Mouse (Mus musculus) kidney, adult 2 months (tissue): ENCODE measurements around the gene Ppp1r37. TPM values are rescaled to one million over a fixed set of nuclear protein-coding genes. Genes with fewer than 3 reads are reported as not detected.
A peak's percentile ranks its signal among the peaks of the same experiment; 100 is the strongest.

Source experiments
- DNase-seq: peaks from one replicate; pipeline ENCODE4 v3.0.0; 2021
- H3K27ac ChIP-seq: fragments of 200-500 bp; 2 replicates; pipeline ENCODE4 v1.5.1; 2012; ENCODE audit warnings: low read depth, low read length, control low read depth, inconsistent platforms; ENCODE audit not compliant: insufficient read depth
- H3K27me3 ChIP-seq: fragments of 200-500 bp; replicated peaks from 2 replicates; pipeline ENCODE4 v1.6.1; 2012; ENCODE audit warnings: mild to moderate bottlenecking, moderate library complexity, low read length, inconsistent platforms; ENCODE audit not compliant: control insufficient read depth, insufficient read depth
- H3K36me3 ChIP-seq: fragments of 200-500 bp; 2 replicates; pipeline ENCODE4 v1.6.1; 2012; ENCODE audit warnings: mild to moderate bottlenecking, moderate library complexity, low read length, inconsistent platforms; ENCODE audit not compliant: control insufficient read depth, insufficient read depth
- H3K4me1 ChIP-seq: fragments of 200-500 bp; 2 replicates; pipeline ENCODE4 v1.6.1; 2011; ENCODE audit warnings: low read length; ENCODE audit not compliant: control insufficient read depth, insufficient read depth
- H3K4me3 ChIP-seq: fragments of 200-500 bp; 2 replicates; pipeline ENCODE4 v1.5.1; 2011; ENCODE audit warnings: mild to moderate bottlenecking, low read depth, low read length, control low read depth; ENCODE audit not compliant: insufficient read depth
- CTCF ChIP-seq: fragments of 200-500 bp; conservative IDR thresholded peaks from 2 replicates; pipeline ENCODE4 v1.5.1; 2011; ENCODE audit warnings: low read depth, mild to moderate bottlenecking, control low read depth, low read length, moderate library complexity, mixed read lengths; ENCODE audit not compliant: insufficient read depth, insufficient read length
- POLR2A ChIP-seq: fragments of 200-500 bp; IDR thresholded peaks from one replicate; pipeline ENCODE4 v1.6.1; 2011; ENCODE audit warnings: low read depth, low read length, control low read depth
- WGBS: fragments of 180-500 bp; shearing (Covaris S2); methylation state at CpG from one replicate; pipeline ENCODE4 v1.1.7; 2018; 5-methylcytosine and 5-hydroxymethylcytosine counted together
- polyA plus RNA-seq: library from polyadenylated mRNA; depleted of rRNA; stranded (reverse); fragments of >200 nt; gene quantifications from 2 replicates; pipeline ENCODE4 v1.2.3, GENCODE M21; 2012

Ppp1r37 gene
- polyA plus RNA-seq, 1 experiment: 87.0 TPM

GRCm38 (mm10) chr7:19567426-19567825 lies 4.5 kb upstream of the Ppp1r37 start:
- H3K36me3 ChIP-seq: no peaks in the 10 kb centered on the region; the same call in 1 of the 2 replicates
- peak; percentile 89 for DNase-seq
- no peaks in the 10 kb centered on the region for H3K27me3 ChIP-seq
- H3K27ac ChIP-seq: peak overlapping the region; percentile 41; the same call in 1 of the 2 replicates
- H3K4me3 ChIP-seq: no peak overlapping the region
- peaks cover 30% of the 10 kb centered on the region for H3K4me1 ChIP-seq
- 61% methylated on average over 8 of the region's 8 CpGs for WGBS
- TF ChIP-seq CTCF (no peak), POLR2A (no peak)

GRCm38 (mm10) chr7:19565803-19566202 lies 2.9 kb upstream of the Ppp1r37 start:
- Histone ChIP-seq H3K4me3 (no peak overlapping the region), H3K36me3 (no peaks in the 10 kb centered on the region; the same call in 1 of the 2 replicates), H3K4me1 (peaks cover 22% of the 10 kb centered on the region), H3K27me3 (no peaks in the 10 kb centered on the region), H3K27ac (peak overlapping the region; percentile 47; the same call in 1 of the 2 replicates)
- TF ChIP-seq POLR2A (no peak), CTCF (no peak)
- peak; percentile 72 for DNase-seq
- 66% methylated on average over 2 of the region's 2 CpGs for WGBS

GRCm38 (mm10) chr7:19564455-19564854 lies 1.6 kb upstream of the Ppp1r37 start:
- DNase-seq: no peak
- Histone ChIP-seq H3K27me3 (no peaks in the 10 kb centered on the region), H3K27ac (no peak overlapping the region), H3K4me3 (no peak overlapping the region), H3K36me3 (no peaks in the 10 kb centered on the region), H3K4me1 (peaks cover 21% of the 10 kb centered on the region)
- 0 out of 2 replicates have a peak, but pooled peaks have one; percentile 23 for TF ChIP-seq CTCF
- TF ChIP-seq POLR2A: no peak
- WGBS: 92% methylated on average over 4 of the region's 4 CpGs

- Histone ChIP-seq H3K36me3 (no peaks in the 10 kb centered on the region), H3K4me3 (no peak overlapping the region), H3K27ac (no peak overlapping the region), H3K4me1 (peaks cover 23% of the 10 kb centered on the region), H3K27me3 (no peaks in the 10 kb centered on the region)
- no peak for DNase-seq
- 87% methylated on average over 3 of the region's 3 CpGs for WGBS
- TF ChIP-seq CTCF (no peak), POLR2A (no peak)
These were observed 1.0 kb upstream of the Ppp1r37 start for GRCm38 (mm10) chr7:19563884-19564283.

GRCm38 (mm10) chr7:19561765-19562642 lies 872 bp downstream of the Ppp1r37 start:
- H3K4me1 ChIP-seq: peaks cover 39% of the 10 kb centered on the region
- H3K27ac ChIP-seq: peak overlapping the region; percentile 87
- peak overlapping the region; percentile 90 for H3K4me3 ChIP-seq
- TF ChIP-seq CTCF: no peak
- TF ChIP-seq POLR2A: no peak
- peak; percentile 92 for DNase-seq
- no peaks in the 10 kb centered on the region for H3K36me3 ChIP-seq
- under 1% methylated on average over 102 of the region's 102 CpGs for WGBS
- H3K27me3 ChIP-seq: no peaks in the 10 kb centered on the region

- Histone ChIP-seq H3K4me1 (peaks cover 41% of the 10 kb centered on the region), H3K27me3 (no peaks in the 10 kb centered on the region), H3K4me3 (peak overlapping the region; percentile 90), H3K36me3 (no peaks in the 10 kb centered on the region), H3K27ac (peak overlapping the region; percentile 87)
- no peak for TF ChIP-seq POLR2A
- WGBS: 2% methylated on average over 11 of the region's 11 CpGs
- peak; percentile 69 for DNase-seq
These were observed 1.5 kb downstream of the Ppp1r37 start for GRCm38 (mm10) chr7:19561431-19561764.

GRCm38 (mm10) chr7:19560491-19561260 lies 2.2 kb downstream of the Ppp1r37 start:
- peak overlapping the region; percentile 90 for H3K4me3 ChIP-seq
- DNase-seq: peak; percentile 69
- H3K27me3 ChIP-seq: no peaks in the 10 kb centered on the region
- 5% methylated on average over 11 of the region's 11 CpGs for WGBS
- TF ChIP-seq CTCF: no peak
- H3K27ac ChIP-seq: peak overlapping the region; percentile 87
- no peaks in the 10 kb centered on the region for H3K36me3 ChIP-seq
- H3K4me1 ChIP-seq: peaks cover 37% of the 10 kb centered on the region
